Mouse (Mus musculus) neural tube, embryonic 13.5 days (tissue): ENCODE measurements around the gene D17H6S53E. TPM values are rescaled to one million over a fixed set of nuclear protein-coding genes. Genes with fewer than 3 reads are reported as not detected.

ENCODE experiments used
- ATAC-seq: fragments of 200-750 bp; cut with Nextera tagmentation; 2 replicates; pipeline ENCODE4 v1.8.0; 2017; ENCODE audit warnings: low read depth, mild to moderate bottlenecking, moderate TSS enrichment, moderate library complexity
- H3K27ac ChIP-seq: fragments of 300-500 bp; sonication (generic); replicated peaks from 2 replicates; pipeline ENCODE4 v1.5.1; 2015; ENCODE audit warnings: moderate library complexity, mild to moderate bottlenecking, inconsistent platforms
- H3K27me3 ChIP-seq: fragments of 300-500 bp; sonication (generic); 2 replicates; pipeline ENCODE4 v1.6.1; 2015; ENCODE audit warnings: mild to moderate bottlenecking, inconsistent platforms
- H3K36me3 ChIP-seq: fragments of 300-500 bp; sonication (generic); 2 replicates; pipeline ENCODE4 v1.6.1; 2015; ENCODE audit warnings: mild to moderate bottlenecking, inconsistent platforms
- H3K4me1 ChIP-seq: fragments of 300-500 bp; sonication (generic); replicated peaks from 2 replicates; pipeline ENCODE4 v1.6.1; 2015; ENCODE audit warnings: inconsistent platforms
- H3K4me2 ChIP-seq: fragments of 300-500 bp; sonication (generic); 2 replicates; pipeline ENCODE4 v1.6.1; 2015; ENCODE audit warnings: inconsistent platforms, mild to moderate bottlenecking, moderate library complexity
- H3K4me3 ChIP-seq: fragments of 300-500 bp; sonication (generic); 2 replicates; pipeline ENCODE4 v1.5.1; 2015; ENCODE audit warnings: mild to moderate bottlenecking, inconsistent platforms
- H3K9ac ChIP-seq: fragments of 300-500 bp; sonication (generic); 2 replicates; pipeline ENCODE4 v1.6.1; 2015; ENCODE audit warnings: moderate library complexity, mild to moderate bottlenecking, inconsistent platforms
- H3K9me3 ChIP-seq: fragments of 300-500 bp; sonication (generic); 2 replicates; pipeline ENCODE4 v1.6.1; 2016; ENCODE audit warnings: inconsistent platforms
- WGBS: fragments of 180-500 bp; shearing (Covaris S2); methylation state at CpG from one replicate; pipeline ENCODE4 v1.1.7; 2015; 5-methylcytosine and 5-hydroxymethylcytosine counted together
- polyA plus RNA-seq: library from polyadenylated mRNA; unstranded; fragments of >200 nt; fragmentation: Nextera tagmentation; extraction: Ambion mirVana; gene quantifications from 2 replicates; pipeline ENCODE4 v1.2.1, GENCODE M21; 2015

The D17H6S53E gene
- polyA plus RNA-seq, 1 experiment from 2014 or later = 10.6 TPM

- Histone ChIP-seq H3K9me3 (no peaks in the 10 kb centered on the region), H3K9ac (peak overlapping the region; percentile 41; the same call in 1 of the 2 replicates), H3K4me1 (peaks cover 31% of the 10 kb centered on the region), H3K27me3 (no peaks in the 10 kb centered on the region), H3K27ac (no peak overlapping the region), H3K4me2 (no peak overlapping the region), H3K4me3 (no peak overlapping the region), H3K36me3 (peaks cover 61% of the 10 kb centered on the region)
- 92% methylated on average over 3 of the region's 3 CpGs for WGBS
- ATAC-seq = no peak
Observed at GRCm38 (mm10) chr17:35139269-35139668, 13.1 kb downstream of the D17H6S53E start.

DNA sequence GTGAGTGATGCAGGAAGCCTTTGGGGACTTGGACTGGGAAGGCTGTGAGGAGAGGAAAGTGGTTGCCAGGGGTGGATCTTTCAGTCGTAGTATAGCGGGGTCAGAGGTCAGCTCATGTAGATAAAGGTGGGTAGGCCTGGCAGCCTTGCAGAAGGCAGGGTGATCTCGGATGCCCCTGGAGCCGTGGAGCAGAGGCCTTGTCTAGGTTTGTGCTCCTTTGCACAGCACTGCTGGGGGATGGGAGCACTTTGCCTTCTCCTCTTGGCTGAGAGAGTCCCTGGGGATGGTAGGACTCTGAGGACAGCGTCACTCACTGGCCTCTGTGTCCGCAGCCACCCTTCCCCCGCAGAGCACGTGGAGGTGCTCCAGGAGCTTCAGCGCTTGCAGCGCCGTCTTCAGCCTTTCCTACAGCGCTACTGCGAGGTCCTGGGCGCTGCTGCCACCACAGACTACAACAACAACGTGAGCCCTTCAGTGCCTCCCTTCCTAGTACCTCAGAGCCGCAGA, 14.4 kb downstream of the D17H6S53E start:
- Histone ChIP-seq H3K27ac (no peak overlapping the region), H3K4me1 (peaks cover 29% of the 10 kb centered on the region), H3K9me3 (no peaks in the 10 kb centered on the region), H3K9ac (no peak overlapping the region), H3K4me2 (no peak overlapping the region), H3K27me3 (no peaks in the 10 kb centered on the region), H3K4me3 (no peak overlapping the region), H3K36me3 (peaks cover 74% of the 10 kb centered on the region)
- 77% methylated on average over 14 of the region's 16 CpGs for WGBS
- ATAC-seq = no peak

GRCm38 (mm10) chr17:35141971-35142370, 15.8 kb downstream of the D17H6S53E start:
- Histone ChIP-seq H3K9ac (no peak overlapping the region), H3K4me1 (peaks cover 20% of the 10 kb centered on the region), H3K36me3 (peaks cover 88% of the 10 kb centered on the region), H3K4me3 (no peak overlapping the region), H3K9me3 (no peaks in the 10 kb centered on the region), H3K27me3 (no peaks in the 10 kb centered on the region), H3K27ac (no peak overlapping the region), H3K4me2 (no peak overlapping the region)
- 88% methylated on average over 6 of the region's 6 CpGs for WGBS
- ATAC-seq = no peak

DNA sequence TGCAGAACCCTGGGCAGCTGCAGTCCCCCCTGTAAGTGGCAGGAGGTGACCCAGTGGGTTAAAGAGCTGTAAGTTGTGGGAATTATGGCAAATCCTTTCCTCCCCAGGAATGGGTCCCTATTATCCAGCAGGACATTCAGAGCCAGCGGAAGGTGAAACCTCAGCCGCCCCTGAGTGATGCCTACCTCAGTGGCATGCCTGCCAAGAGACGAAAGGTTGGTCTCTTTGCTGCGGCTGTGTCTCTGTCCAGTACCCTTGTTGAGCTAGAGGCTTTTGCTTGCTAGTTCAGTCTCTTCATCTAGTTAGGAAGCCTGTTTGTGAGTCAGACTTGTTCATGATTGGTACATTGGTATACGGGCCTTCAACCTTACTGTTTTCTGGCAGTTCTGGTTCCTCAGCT, 20.0 kb downstream of the D17H6S53E start:
- no peaks in the 10 kb centered on the region for H3K9me3 ChIP-seq
- no peak overlapping the region for H3K4me2 ChIP-seq
- no peaks in the 10 kb centered on the region for H3K27me3 ChIP-seq
- H3K4me3 ChIP-seq = no peak overlapping the region
- H3K36me3 ChIP-seq = peaks cover 98% of the 10 kb centered on the region
- no peaks in the 10 kb centered on the region for H3K4me1 ChIP-seq
- no peak overlapping the region for H3K9ac ChIP-seq
- 92% methylated on average over 5 of the region's 5 CpGs for WGBS
- no peak overlapping the region; the same call in 1 of the 2 replicates for H3K27ac ChIP-seq
- ATAC-seq = no peak

- 62% methylated on average over 3 of the region's 3 CpGs for WGBS
- H3K27ac ChIP-seq = 0 out of 2 replicates have a peak overlapping the region, but pooled peaks have one; percentile 46
Observed at GRCm38 (mm10) chr17:35147348-35147747, 21.2 kb downstream of the D17H6S53E start.

GRCm38 (mm10) chr17:35147922-35148639, 21.9 kb downstream of the D17H6S53E start:
- no peak overlapping the region for H3K4me2 ChIP-seq
- ATAC-seq = no peak
- peaks cover 97% of the 10 kb centered on the region for H3K36me3 ChIP-seq
- WGBS = 66% methylated on average over 5 of the region's 5 CpGs
- peak overlapping the region; percentile 49 for H3K27ac ChIP-seq
- H3K9me3 ChIP-seq = no peaks in the 10 kb centered on the region
- H3K4me3 ChIP-seq = no peak overlapping the region
- no peak overlapping the region for H3K9ac ChIP-seq
- H3K4me1 ChIP-seq = no peaks in the 10 kb centered on the region
- H3K27me3 ChIP-seq = no peaks in the 10 kb centered on the region

More at GRCm38 (mm10) chr17:35147348-35147747, 21.2 kb downstream of the D17H6S53E start:
- Histone ChIP-seq H3K9ac (no peak overlapping the region), H3K9me3 (no peaks in the 10 kb centered on the region), H3K27me3 (no peaks in the 10 kb centered on the region), H3K36me3 (peaks cover 97% of the 10 kb centered on the region), H3K4me2 (no peak overlapping the region), H3K4me3 (no peak overlapping the region), H3K4me1 (no peaks in the 10 kb centered on the region)
- no peak for ATAC-seq

GRCm38 (mm10) chr17:35152121-35152520, 25.9 kb downstream of the D17H6S53E start:
- Histone ChIP-seq H3K27ac (no peak overlapping the region), H3K9ac (no peak overlapping the region), H3K4me3 (no peak overlapping the region), H3K36me3 (peaks cover 97% of the 10 kb centered on the region), H3K4me1 (no peaks in the 10 kb centered on the region), H3K9me3 (no peaks in the 10 kb centered on the region), H3K27me3 (no peaks in the 10 kb centered on the region), H3K4me2 (no peak overlapping the region)
- WGBS = 97% methylated on average over 4 of the region's 4 CpGs
- no peak for ATAC-seq

- H3K4me3 ChIP-seq = no peak overlapping the region
Observed at GRCm38 (mm10) chr17:35153077-35153476, 26.9 kb downstream of the D17H6S53E start.

DNA sequence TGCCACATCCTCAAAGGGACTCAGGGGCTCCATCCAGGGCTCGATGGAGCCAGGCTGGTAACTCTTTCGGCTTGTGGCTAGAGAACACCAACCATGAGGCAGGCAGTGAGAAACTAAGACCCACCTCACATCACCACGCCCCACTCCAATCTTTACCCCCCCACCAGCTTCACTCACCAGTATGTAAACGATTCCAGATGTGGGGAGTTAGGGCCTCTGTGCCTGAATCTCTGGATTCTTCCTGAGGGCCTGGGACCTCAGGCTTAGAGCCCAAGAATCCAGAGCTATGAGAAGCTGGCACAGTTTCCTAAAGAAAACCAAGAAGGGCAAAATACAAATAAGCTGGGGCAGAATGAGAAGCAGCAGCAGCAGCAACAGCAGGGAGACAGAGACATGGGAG, 27.8 kb downstream of the D17H6S53E start:
- 92% methylated on average over 4 of the region's 4 CpGs for WGBS
- H3K9me3 ChIP-seq = no peaks in the 10 kb centered on the region
- no peak overlapping the region for H3K4me3 ChIP-seq
- no peaks in the 10 kb centered on the region for H3K27me3 ChIP-seq
- H3K9ac ChIP-seq = no peak overlapping the region
- ATAC-seq = no peak
- no peak overlapping the region for H3K27ac ChIP-seq
- peaks cover 97% of the 10 kb centered on the region for H3K36me3 ChIP-seq
- no peak overlapping the region for H3K4me2 ChIP-seq
- no peaks in the 10 kb centered on the region for H3K4me1 ChIP-seq

More at GRCm38 (mm10) chr17:35153077-35153476, 26.9 kb downstream of the D17H6S53E start:
- H3K27ac ChIP-seq = no peak overlapping the region
- ATAC-seq = no peak
- H3K4me2 ChIP-seq = no peak overlapping the region
- H3K9me3 ChIP-seq = no peaks in the 10 kb centered on the region
- H3K9ac ChIP-seq = no peak overlapping the region
- WGBS = 91% methylated on average over 9 of the region's 9 CpGs
- H3K27me3 ChIP-seq = no peaks in the 10 kb centered on the region
- peaks cover 97% of the 10 kb centered on the region for H3K36me3 ChIP-seq
- H3K4me1 ChIP-seq = no peaks in the 10 kb centered on the region

GRCm38 (mm10) chr17:35154616-35155015, 28.4 kb downstream of the D17H6S53E start:
- H3K4me1 ChIP-seq = no peaks in the 10 kb centered on the region

DNA sequence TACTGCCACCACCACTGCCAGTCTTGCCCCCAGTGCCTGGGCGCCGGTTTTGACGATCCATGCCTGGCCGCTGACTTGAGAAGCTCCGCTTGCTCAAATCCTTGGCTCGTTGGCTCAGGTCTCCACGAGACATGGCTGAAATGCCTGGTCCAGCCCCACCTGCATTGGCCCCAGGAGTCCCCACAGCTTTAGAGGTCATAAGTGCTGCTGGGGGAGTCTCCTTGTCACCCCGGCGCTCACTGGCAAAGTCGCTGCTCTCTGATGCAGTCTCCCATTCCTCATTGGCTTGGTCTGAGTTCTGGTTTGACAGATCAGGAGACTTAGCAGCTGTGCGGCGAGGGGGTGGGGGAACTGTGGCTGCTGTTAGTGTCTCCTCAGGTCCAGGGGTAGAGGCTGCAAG, 29.3 kb downstream of the D17H6S53E start:
- Histone ChIP-seq H3K4me2 (no peak overlapping the region), H3K36me3 (peaks cover 97% of the 10 kb centered on the region), H3K4me1 (no peaks in the 10 kb centered on the region), H3K27me3 (no peaks in the 10 kb centered on the region), H3K27ac (no peak overlapping the region), H3K9me3 (no peaks in the 10 kb centered on the region), H3K4me3 (no peak overlapping the region), H3K9ac (no peak overlapping the region)
- no peak for ATAC-seq
- WGBS = 94% methylated on average over 12 of the region's 12 CpGs

More at GRCm38 (mm10) chr17:35154616-35155015, 28.4 kb downstream of the D17H6S53E start:
- Histone ChIP-seq H3K36me3 (peaks cover 97% of the 10 kb centered on the region), H3K4me3 (no peak overlapping the region), H3K27me3 (no peaks in the 10 kb centered on the region), H3K4me2 (no peak overlapping the region), H3K9ac (no peak overlapping the region), H3K9me3 (no peaks in the 10 kb centered on the region), H3K27ac (no peak overlapping the region)
- 81% methylated on average over 7 of the region's 7 CpGs for WGBS
- no peak for ATAC-seq

DNA sequence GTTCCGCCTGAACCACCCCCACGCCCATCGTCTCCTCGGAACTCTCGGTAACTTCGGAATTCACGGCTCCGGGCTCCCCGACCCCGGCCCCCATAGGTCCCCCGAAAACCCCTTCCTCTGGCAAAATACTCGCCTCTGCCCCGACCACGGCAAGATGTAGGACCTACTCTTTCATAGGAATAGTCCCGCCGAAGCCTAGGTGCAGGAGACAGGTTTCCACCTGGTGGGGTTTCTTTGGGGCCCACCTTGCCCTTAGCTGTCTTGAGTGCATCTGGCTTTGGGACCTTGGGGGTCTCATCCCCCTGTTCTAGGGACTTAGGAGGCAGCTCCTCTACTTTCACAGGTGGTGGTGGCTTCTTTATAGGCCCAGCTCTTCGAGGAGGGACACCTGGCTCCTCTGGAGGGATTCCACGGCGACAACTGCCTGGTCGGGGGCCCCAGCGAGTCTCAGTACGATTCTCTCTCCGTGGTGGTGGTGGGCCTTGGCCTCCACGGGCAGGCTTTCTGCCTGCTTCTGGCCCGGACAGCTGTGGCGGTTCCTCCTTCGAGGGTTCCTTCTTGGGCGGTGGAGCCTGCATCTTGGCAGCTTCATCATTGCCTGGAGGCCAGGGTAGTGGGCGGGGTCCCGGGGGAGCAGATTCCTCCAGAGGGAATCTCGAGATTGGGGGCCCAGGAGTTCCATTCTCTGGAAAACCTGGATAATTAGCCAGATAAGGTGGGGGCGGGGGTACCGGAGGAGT, 30.5 kb downstream of the D17H6S53E start:
- H3K4me1 ChIP-seq = peaks cover 8% of the 10 kb centered on the region
- ATAC-seq = no peak
- H3K27ac ChIP-seq = no peak overlapping the region
- no peak overlapping the region for H3K4me3 ChIP-seq
- H3K27me3 ChIP-seq = no peaks in the 10 kb centered on the region
- peaks cover 99% of the 10 kb centered on the region for H3K36me3 ChIP-seq
- no peak overlapping the region for H3K4me2 ChIP-seq
- H3K9ac ChIP-seq = no peak overlapping the region
- 92% methylated on average over 33 of the region's 33 CpGs for WGBS
- no peaks in the 10 kb centered on the region for H3K9me3 ChIP-seq
